Mouse (Mus musculus) neural tube, embryonic 11.5 days (tissue): ENCODE data around the gene Ptx3. TPM values are rescaled to one million over a fixed set of nuclear protein-coding genes. Genes with fewer than 3 reads are reported as not detected.

Source experiments
- polyA plus RNA-seq: library from polyadenylated mRNA; unstranded; fragments of >200 nt; fragmentation: Nextera tagmentation; extraction: Ambion mirVana; gene quantifications from 2 replicates; pipeline ENCODE4 v1.2.1, GENCODE M21; 2014

Ptx3 gene
- polyA plus RNA-seq, 1 experiment from 2014 or later: 21.2 TPM

Other genes with a start within 250 kb of the Ptx3 start
- gene Veph1, start 76.9 kb downstream of the Ptx3 start, polyA plus RNA-seq: 4.4 and 4.9 TPM in 2 replicates